Mouse (Mus musculus) CD4-positive helper T cell, adult 2 months (primary cell): ENCODE data around the gene Pacs2.

Source experiments
- DNase-seq: peaks from one replicate; pipeline ENCODE4 v3.0.0-alpha.2; 2012; ENCODE audit warnings: low read depth, missing footprints, low spot score

Gene Pacs2

GRCm38 (mm10) chr12:113013604-113014558 lies at the start of gene Pacs2:
TSS of gene Pacs2 (plus strand) at chr12:113014508.
- DNase-seq = peak; percentile 91

GRCm38 (mm10) chr12:112965783-112966182 lies 48.5 kb upstream of the Pacs2 start:
- no peak for DNase-seq

DNA sequence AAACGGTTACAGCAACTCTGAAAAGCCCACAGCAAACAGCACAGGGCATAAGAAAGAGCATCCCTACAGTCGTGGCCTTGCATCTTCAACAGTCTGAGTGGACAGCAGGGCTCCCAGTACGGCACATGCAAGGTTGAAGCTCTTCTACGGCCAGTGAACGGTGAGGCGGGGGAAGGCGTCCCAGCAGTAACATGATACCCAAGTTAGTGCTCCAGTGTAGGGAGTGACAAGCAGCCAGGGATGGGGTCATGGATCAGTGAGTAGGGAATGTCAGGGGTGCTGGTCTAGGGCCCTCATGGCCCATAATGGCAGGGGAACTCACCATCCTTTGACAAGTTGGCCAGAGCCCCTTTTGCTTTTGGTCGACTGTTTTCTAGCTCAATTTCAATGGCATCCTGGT lies 45.4 kb upstream of the Pacs2 start:
- no peak for DNase-seq

GRCm38 (mm10) chr12:112969616-112970015 lies 44.7 kb upstream of the Pacs2 start:
- no peak for DNase-seq

DNA sequence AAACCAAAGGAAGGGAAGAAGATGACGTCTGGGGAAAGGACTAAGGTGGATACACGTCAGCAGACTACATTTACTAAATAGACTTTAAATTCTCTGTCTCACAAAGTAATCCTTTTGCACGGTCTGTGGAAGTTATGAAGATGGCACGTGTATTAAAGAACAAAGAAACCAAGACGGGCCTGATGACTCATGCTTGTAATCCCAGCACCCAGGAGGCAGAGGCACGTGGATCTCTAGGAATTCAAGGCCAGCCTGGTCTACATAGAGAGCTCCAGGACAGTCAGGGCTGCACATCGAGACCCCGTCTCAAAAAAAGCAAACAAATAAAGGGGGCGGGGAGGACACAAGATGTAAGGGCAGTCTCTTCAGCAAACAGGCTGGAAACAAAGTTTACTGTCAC lies 39.6 kb upstream of the Pacs2 start:
- DNase-seq = no peak

DNA sequence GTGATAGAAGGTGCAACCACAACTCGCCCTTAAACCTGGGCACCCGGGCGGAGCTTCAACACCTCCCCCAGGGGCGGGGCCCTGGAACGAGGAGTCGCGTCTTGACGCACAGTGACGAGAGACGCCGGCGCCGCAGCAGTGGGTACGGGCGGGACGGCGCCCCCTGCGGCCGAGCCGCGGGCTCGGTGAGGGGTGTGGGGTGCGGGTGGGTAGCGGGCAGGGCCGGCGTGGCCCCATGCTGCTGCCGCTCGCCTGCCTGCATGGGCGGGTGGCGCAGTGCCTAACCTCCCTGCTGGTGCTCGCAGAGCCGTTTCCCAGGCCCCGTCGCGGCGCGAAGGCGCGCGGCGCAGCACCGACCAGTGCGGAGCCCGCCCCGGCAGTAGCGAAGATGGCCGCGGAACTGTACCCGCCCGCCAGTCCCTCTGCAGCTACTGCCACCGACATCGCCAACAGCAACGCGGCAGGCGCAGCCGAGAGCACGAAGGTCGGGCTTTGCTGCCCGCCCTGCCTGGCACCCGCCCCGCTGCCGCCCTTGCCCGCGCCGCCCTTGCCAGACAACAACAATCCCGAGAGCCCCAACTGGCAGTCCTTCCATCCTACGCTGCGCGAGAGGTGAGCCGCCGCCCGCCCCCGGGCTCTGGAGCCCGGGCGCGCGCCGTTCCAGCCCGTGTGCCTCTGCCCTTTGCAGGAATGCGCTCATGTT lies 37.8 kb upstream of the Pacs2 start, which contains the start of gene Btbd6:
Gene Btbd6 (plus strand): TSS at position 112 of the 703 bp plus-strand sequence.
- peak; percentile 98 for DNase-seq

GRCm38 (mm10) chr12:112977156-112977555 lies 37.2 kb upstream of the Pacs2 start:
- no peak for DNase-seq

DNA sequence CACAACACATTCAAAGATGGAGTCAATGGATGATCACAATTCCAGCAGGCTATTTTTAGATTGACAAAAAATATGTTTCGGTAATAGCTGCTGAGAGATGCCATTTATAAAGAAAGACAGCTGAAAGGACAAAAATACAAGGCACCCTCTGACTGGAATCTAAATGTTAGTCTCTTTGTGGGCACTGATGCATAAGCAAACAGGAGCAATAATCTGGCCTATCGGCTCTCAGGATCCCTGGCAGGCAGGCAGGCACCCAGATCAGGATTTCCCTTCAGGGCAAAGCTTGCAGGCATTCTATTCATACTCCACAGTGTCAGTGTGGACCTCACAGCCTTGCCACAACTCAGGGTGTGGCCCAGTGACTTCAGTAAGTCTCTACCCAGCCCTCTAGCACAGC lies 32.3 kb upstream of the Pacs2 start:
- DNase-seq = no peak

DNA sequence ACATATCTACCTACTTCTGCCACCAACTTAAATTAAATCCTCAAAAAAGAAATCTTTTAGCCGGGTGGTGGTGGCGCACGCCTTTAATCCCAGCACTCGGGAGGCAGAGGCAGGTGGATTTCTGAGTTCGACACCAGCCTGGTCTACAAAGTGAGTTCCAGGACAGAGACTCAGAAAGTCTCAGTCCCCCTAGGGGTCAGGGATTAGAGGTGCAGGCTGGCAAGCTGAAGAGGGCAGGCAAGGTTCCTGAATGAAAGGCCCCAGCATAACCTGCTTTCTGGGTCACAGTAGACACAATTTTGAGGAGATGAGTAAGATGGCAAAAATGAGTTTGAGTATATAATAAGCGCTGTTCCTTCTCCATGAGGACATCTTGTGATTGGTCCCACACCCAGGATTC lies 29.0 kb upstream of the Pacs2 start:
- peak; percentile 57 for DNase-seq

DNA sequence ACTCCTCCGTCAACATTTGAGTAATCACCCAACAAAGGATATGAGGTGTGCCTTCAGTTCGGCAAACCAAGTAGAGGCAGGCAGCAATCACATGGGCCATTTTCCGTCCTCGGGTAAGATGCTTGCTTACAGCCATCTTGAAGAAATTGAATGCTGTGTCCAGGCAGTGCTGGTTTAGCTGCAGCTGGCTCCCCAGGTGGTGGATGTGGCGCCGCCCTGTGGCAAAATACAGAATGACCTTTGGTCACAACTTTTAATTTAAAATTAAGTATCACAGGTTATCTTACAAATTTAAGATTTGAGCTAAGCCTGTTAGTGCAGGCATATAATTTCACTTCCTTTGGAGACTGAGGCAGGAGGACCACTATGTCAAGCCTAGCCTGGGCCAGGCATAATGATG lies 26.4 kb upstream of the Pacs2 start:
- DNase-seq = peak; percentile 42

GRCm38 (mm10) chr12:112990706-112991405 lies 23.5 kb upstream of the Pacs2 start:
- no peak for DNase-seq

DNA sequence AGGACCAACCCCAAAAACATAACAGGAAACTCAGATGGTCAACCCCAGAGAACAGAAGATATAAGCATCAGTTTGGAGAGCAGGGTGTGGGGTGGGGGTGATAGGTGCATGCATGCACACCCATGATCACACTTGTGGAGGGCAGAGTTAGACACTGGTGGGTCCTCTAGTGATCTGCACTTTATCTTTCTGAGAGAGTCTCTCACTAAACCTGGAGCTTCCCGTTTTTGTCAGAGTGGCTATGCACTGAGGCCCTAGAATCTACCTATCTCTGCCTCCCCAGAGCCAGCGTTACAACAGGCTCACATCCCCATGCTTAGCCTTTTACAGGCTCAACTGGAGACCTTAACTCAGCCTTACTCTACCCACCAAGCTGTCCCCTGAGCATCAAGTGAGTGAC lies 22.9 kb upstream of the Pacs2 start:
- no peak for DNase-seq

- peak; percentile 47 for DNase-seq
These were observed 20.2 kb upstream of the Pacs2 start for GRCm38 (mm10) chr12:112994153-112994552.

DNA sequence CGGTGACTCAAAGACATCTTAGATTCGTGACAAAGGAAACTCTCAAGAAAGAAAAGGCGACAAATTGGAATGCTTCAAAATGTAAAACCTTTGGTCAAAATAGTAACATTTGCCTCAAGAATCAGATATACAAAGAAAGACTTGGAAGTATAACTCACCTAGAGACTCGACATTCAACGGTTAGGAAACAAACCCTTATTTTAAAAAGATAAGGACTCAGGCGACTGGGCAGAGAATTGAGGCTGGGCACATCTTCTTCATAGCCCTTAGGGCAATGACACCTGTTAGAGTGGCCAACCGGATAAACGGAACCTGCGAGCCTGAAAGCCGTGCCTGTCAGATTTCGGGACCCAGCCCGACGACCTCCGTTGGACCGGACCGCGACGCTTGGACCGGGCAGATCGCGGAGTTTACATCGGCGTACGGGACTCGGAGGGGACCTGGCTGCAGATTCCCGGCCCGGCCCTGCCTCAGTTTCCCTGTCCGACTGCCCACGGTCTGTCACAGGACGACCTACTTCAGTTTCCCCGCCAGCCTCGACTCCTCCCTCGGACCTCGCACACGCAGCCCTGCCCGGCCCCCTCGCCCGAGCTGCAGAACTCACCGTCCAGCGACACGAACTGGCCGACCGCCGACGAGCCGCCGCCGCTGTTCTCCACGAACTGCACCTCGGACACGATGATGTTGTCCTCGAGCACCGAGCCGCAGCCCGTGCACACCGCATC lies 14.6 kb upstream of the Pacs2 start:
- peak; percentile 19 for DNase-seq

DNA sequence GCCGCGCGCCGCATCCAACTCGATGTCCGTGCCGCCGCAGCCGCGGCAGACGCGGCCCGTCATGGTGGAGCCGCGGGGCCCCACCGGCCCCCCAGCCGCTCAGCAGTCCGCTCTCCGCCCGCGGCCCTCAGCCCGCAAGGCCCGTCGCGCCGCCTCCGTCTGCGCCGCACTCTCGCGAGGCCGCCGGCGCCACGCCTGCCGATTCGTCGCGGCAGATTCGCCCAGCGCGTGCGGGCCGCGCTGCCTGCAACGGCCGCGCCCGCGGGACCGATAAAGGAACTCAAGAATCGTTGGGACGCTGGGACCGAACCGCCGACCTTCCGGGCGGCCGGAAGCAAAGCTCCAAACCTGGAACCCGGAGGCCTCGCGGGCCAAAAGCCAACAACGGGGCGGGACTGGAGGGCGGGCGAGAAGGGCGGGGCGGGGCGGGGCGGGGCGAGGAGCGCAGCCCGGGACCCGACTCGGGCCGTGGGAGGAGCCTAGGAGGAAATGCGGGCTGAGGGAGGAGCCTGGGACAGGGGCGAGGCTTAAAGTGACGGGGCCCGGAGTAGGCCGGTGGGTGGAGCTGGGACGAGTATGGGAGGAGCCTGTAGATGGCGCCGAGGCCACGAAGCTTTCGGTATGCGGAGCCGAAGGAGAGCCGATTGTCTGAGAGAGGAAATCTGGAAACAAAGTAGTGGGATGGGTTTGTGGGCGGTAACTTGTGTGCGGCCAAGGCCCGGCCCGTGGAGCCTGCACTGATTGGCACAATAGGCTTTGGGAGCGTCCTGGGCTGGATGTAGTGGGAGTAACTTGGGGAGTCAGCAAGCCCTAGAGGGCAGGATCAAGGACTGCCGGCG lies 13.8 kb upstream of the Pacs2 start, which contains the start of gene Brf1:
Gene Brf1 (minus strand): TSS at position 411 of the 839 bp plus-strand sequence.
- peak; percentile 97 for DNase-seq

DNA sequence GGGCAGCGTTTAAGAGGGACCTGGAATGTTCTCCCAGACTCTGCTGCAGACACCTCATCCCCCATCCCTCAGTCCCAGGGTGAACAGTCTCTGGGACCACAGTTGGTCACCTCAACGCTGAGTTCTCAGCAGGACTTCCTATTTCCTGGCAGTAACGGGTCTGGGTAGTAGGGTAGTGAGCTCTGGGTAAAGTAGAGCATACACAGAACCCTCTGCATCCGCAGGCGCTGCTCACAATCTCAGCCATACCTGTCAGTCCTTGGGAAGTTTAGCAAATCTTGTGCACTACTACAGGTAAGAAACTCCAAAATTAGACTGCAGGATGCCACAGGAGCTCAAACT lies 13.2 kb upstream of the Pacs2 start:
- DNase-seq = no peak

- peak; percentile 56 for DNase-seq
These were observed 11.6 kb upstream of the Pacs2 start for GRCm38 (mm10) chr12:113002667-113003066.

GRCm38 (mm10) chr12:113004011-113004410 lies 10.3 kb upstream of the Pacs2 start:
- no peak for DNase-seq

DNA sequence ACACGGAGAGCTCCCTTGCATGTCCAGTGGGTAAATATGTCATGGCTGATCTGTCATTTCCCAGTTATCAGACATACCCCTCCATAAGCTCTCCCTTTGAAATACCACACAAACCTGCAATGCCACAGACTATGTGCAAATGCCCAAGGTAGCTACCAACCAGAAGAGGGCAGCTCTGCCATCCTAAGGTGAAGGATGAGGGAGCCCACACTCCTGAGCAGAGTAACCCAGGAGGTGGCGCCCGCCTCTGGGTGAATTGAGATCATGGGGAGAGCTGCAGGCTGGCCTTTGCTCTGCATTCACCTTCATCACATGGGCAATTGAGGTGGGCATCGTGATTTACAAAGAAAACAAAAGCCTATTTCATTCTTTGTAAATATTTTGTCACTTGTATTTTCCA lies 9.3 kb upstream of the Pacs2 start:
- DNase-seq = peak; percentile 83

DNA sequence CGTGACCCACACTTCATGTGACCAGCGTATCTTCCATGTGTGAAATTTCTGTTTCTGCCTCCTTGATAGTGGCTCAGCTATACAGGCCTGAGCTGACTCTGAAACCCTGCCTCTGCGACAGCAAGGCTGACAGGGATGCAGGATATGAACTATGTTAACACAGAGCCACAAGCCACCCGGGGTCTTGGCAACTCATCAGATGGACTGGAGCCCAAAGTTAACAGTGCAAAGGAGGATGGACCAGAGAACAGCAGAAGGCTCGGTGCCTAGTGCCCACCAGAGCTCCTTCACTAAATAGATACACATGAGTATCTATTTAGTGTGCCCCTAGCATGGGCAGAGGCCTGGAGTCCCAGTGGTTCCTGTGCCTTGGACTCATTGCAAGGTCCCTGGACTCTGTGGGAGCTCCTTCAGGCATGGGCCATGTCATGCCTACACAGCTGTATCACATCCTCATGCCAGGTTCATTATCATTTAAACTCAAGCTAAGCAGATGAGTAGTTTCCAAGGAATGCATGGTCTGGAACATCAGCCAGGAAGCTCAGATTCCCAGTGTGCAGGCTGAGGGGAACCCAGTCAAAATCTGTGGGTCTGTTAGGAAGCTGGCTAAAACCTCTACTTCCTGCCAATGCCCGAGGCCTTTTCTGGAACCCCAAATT lies 2.5 kb upstream of the Pacs2 start:
- DNase-seq = no peak
